Mouse (Mus musculus) naive thymus-derived CD4-positive, alpha-beta T cell, adult 2 months (primary cell): ENCODE measurements around the gene Apon.
"Not testable (repeated sequence)": the region's sequence is repeated elsewhere in the genome, so short reads cannot be mapped to it uniquely, and the experiment has no call there.

Experiments
- DNase-seq: peaks from one replicate; pipeline ENCODE4 v3.0.0-alpha.2; 2011; ENCODE audit warnings: low read depth

Gene Apon

GRCm38 (mm10) chr10:128253677-128254255 lies at the start of gene Apon:
TSS of gene Apon (plus strand) at chr10:128254096.
- DNase-seq = no peak

GRCm38 (mm10) chr10:128204941-128205340 lies 49.0 kb upstream of the Apon start:
- no peak for DNase-seq

GRCm38 (mm10) chr10:128208326-128208725 lies 45.6 kb upstream of the Apon start:
- no peak for DNase-seq

- no peak for DNase-seq
Measured at GRCm38 (mm10) chr10:128209311-128210009, 44.4 kb upstream of the Apon start.

- DNase-seq = no peak
Measured at GRCm38 (mm10) chr10:128210131-128210530, 43.8 kb upstream of the Apon start.

- no peak for DNase-seq
Measured at GRCm38 (mm10) chr10:128210954-128211353, 42.9 kb upstream of the Apon start.

- DNase-seq = peak; percentile 92
Measured at GRCm38 (mm10) chr10:128211390-128212108, 42.3 kb upstream of the Apon start, which contains the start of gene Spryd4. TSS of gene Spryd4 (minus strand) at chr10:128211807.

- DNase-seq = no peak
Measured at GRCm38 (mm10) chr10:128212148-128212547, 41.7 kb upstream of the Apon start.

GRCm38 (mm10) chr10:128212871-128213323 lies 41.0 kb upstream of the Apon start:
- peak; percentile 88 for DNase-seq

- not testable (repeated sequence) for DNase-seq
Measured at GRCm38 (mm10) chr10:128214112-128214511, 39.8 kb upstream of the Apon start.

GRCm38 (mm10) chr10:128214981-128215380 lies 38.9 kb upstream of the Apon start:
- DNase-seq = no peak

- DNase-seq = no peak
Measured at GRCm38 (mm10) chr10:128218387-128219117, 35.3 kb upstream of the Apon start.

GRCm38 (mm10) chr10:128221533-128222286 lies 32.2 kb upstream of the Apon start:
- peak; percentile 61 for DNase-seq

- DNase-seq = no peak
Measured at GRCm38 (mm10) chr10:128225064-128225463, 28.8 kb upstream of the Apon start.

- no peak for DNase-seq
Measured at GRCm38 (mm10) chr10:128225538-128225937, 28.4 kb upstream of the Apon start, which contains the start of gene Mip. TSS of gene Mip (plus strand) at chr10:128225838.

- no peak for DNase-seq
Measured at GRCm38 (mm10) chr10:128227592-128227991, 26.3 kb upstream of the Apon start.

GRCm38 (mm10) chr10:128228009-128228408 lies 25.9 kb upstream of the Apon start:
- DNase-seq = no peak

- DNase-seq = peak; percentile 60
Measured at GRCm38 (mm10) chr10:128230582-128230981, 23.3 kb upstream of the Apon start.

- no peak for DNase-seq
Measured at GRCm38 (mm10) chr10:128231146-128231545, 22.8 kb upstream of the Apon start.

GRCm38 (mm10) chr10:128231697-128232419 lies 22.0 kb upstream of the Apon start, which contains the start of gene Timeless:
TSS of gene Timeless (plus strand) at chr10:128232065.
- DNase-seq = peak; percentile 94
